Mouse (Mus musculus) erythroblast, embryonic 14.5 days (primary cell): ENCODE data around the gene Krt2.

Experiments used
- GATA1 ChIP-seq: IDR thresholded peaks from 2 replicates; pipeline ENCODE4 v1.6.1; 2012; ENCODE audit warnings: low read length, inconsistent platforms, mixed read lengths
- TAL1 ChIP-seq: IDR thresholded peaks from 3 replicates; pipeline ENCODE4 v1.6.1; 2012; ENCODE audit warnings: low read length, inconsistent platforms, mixed read lengths

GRCm38 (mm10) chr15:101854294-101854693 is 36.3 kb upstream of the Krt2 start:
- TF ChIP-seq TAL1, result no peak
- no peak for TF ChIP-seq GATA1
